Mouse (Mus musculus) liver, embryonic 14.5 days (tissue): ENCODE results near the gene 1700003F12Rik. TPM values are rescaled to one million over a fixed set of nuclear protein-coding genes. Genes with fewer than 3 reads are reported as not detected.

Experiments
- ATAC-seq: fragments of 200-750 bp; cut with Nextera tagmentation; 2 replicates; pipeline ENCODE4 v1.8.0; 2017; ENCODE audit warnings: moderate number of reproducible peaks, mild to moderate bottlenecking, moderate library complexity; ENCODE audit not compliant: insufficient read depth
- DNase-seq, 3 experiments: peaks; one replicate each; pipeline ENCODE4 v3.0.0-alpha.2; 2012 to 2013; ENCODE audit warnings: low read depth in 3 of 3, low spot score in 3 of 3
- H3K27ac ChIP-seq: fragments of 300-500 bp; sonication (generic); 2 replicates; pipeline ENCODE4 v1.5.1; 2014; ENCODE audit warnings: moderate library complexity, mild to moderate bottlenecking, control low read depth, inconsistent platforms
- H3K27me3 ChIP-seq: fragments of 300-500 bp; sonication (generic); 2 replicates; pipeline ENCODE4 v1.6.1; 2014; ENCODE audit warnings: mild to moderate bottlenecking, low read length, moderate library complexity; ENCODE audit not compliant: control insufficient read depth, insufficient read depth
- H3K36me3 ChIP-seq: fragments of 300-500 bp; sonication (generic); replicated peaks from 2 replicates; pipeline ENCODE4 v1.6.1; 2014; ENCODE audit warnings: low read depth; ENCODE audit not compliant: control insufficient read depth, insufficient read depth
- H3K4me1 ChIP-seq, 2 experiments: fragments of 200-500 bp in 1 of 2; fragments of 300-500 bp in 1 of 2; sonication (generic) in 1 of 2; replicated peaks; 2 replicates each; pipeline ENCODE4 v1.6.1; 2012 to 2014; ENCODE audit warnings: antibody characterized with exemption in 1 of 2, inconsistent platforms in 1 of 2, low read length in 1 of 2; ENCODE audit not compliant: control insufficient read depth in 2 of 2, insufficient read depth in 2 of 2
- H3K4me2 ChIP-seq: fragments of 300-500 bp; sonication (generic); 2 replicates; pipeline ENCODE4 v1.6.1; 2014; ENCODE audit warnings: low read depth, mild to moderate bottlenecking, control low read depth, moderate library complexity
- H3K4me3 ChIP-seq, 2 experiments: fragments of 200-500 bp in 1 of 2; fragments of 300-500 bp in 1 of 2; sonication (generic) in 1 of 2; 2 replicates each; pipeline ENCODE4 v1.5.1; 2012 to 2014; ENCODE audit warnings: low read depth in 2 of 2, low read length in 2 of 2, mild to moderate bottlenecking in 2 of 2, control low read depth in 1 of 2, inconsistent platforms in 1 of 2, moderate library complexity in 1 of 2; ENCODE audit not compliant: insufficient read depth in 1 of 2
- H3K9ac ChIP-seq: fragments of 300-500 bp; sonication (generic); replicated peaks from 2 replicates; pipeline ENCODE4 v1.6.1; 2014; ENCODE audit warnings: mild to moderate bottlenecking, control low read depth, moderate library complexity
- H3K9me3 ChIP-seq: fragments of 300-500 bp; sonication (generic); 2 replicates; pipeline ENCODE4 v1.6.1; 2016; ENCODE audit warnings: low read length, mixed read lengths; ENCODE audit not compliant: control insufficient read depth
- CTCF ChIP-seq: IDR thresholded peaks from 2 replicates; pipeline ENCODE4 v1.5.1; 2016; ENCODE audit warnings: antibody characterized with exemption, low read depth, control low read depth
- EP300 ChIP-seq: IDR thresholded peaks from 2 replicates; pipeline ENCODE4 v1.6.1; 2016; ENCODE audit warnings: antibody characterized with exemption, low read depth
- WGBS: fragments of 180-500 bp; shearing (Covaris S2); extraction: QIAGEN DNeasy Blood & Tissue Kit; methylation state at CpG from one replicate; pipeline ENCODE4 v1.1.7; 2014; ENCODE audit not compliant: insufficient replicate concordance; 5-methylcytosine and 5-hydroxymethylcytosine counted together
- polyA plus RNA-seq, 2 experiments: library from polyadenylated mRNA; depleted of rRNA in 1 of 2; stranded (reverse) in 1 of 2; unstranded in 1 of 2; fragments of >200 nt; fragmentation: Nextera tagmentation in 1 of 2; extraction: Ambion mirVana in 1 of 2; gene quantifications; 2 replicates each; pipeline versions ENCODE4 v1.2.1 to v1.2.3; 2012 to 2014

1700003F12Rik gene
- polyA plus RNA-seq, 2 experiments = 1.1 to 1.3 TPM

DNA sequence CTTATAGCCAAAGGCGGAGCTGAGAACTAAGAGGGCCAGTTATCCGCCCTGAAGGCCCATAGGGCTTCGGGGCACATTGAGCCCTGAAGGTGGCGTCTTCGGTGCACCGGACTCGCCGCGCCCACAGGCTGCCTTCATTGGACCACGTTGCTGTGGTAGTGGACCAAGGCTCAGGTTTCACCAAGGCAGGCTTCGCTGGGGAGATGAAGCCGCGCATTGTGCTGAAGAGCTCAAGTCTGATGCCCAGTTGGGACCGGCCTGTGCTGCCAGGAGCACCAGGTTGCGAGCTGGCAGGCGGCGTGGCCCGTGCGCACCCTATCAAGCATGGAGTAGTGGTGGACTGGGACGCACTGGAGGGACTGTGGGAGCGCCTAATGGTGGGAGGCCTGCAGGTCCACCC is 5.0 kb downstream of the 1700003F12Rik start:
- Histone ChIP-seq H3K36me3 (no peaks in the 10 kb centered on the region), H3K4me2 (peak overlapping the region; percentile 52), H3K9me3 (no peaks in the 10 kb centered on the region), H3K4me3 (no peak overlapping the region), H3K9ac (no peak overlapping the region), H3K27ac (no peak overlapping the region), H3K4me1 (peaks cover 2 to 3% of the 10 kb centered on the region in 2 experiments; a peak in 1 of 4 replicates), H3K27me3 (peaks cover 27% of the 10 kb centered on the region)
- DNase-seq = no peak
- no peak for TF ChIP-seq CTCF
- 40% methylated on average over 21 of the region's 21 CpGs for WGBS
- peak; percentile 19; the same call in 1 of the 2 replicates for ATAC-seq

GRCm38 (mm10) chr2:154552424-154552907 is 5.6 kb downstream of the 1700003F12Rik start:
- H3K9ac ChIP-seq = no peak overlapping the region

DNA sequence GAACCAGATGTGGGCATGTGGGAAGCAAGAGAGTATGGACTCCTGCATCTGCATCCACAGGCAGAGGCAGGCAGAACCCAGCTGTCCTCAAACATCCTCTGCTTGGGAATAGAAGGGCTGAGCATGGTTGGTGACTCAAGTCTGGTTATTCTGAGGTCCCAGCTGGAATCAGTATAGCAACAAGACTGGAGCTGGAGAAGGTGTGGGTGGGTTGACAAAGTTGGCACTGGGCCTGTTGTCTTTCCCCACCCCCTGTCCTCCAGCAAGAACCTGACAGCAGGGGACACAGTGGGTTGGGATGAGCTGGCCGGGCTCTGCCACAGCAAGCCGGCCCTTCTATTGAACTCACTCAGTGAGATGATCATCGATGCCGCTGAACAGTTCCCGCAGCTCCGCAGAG is 8.3 kb downstream of the 1700003F12Rik start:
- Histone ChIP-seq H3K4me3 (no peak overlapping the region), H3K9ac (no peak overlapping the region), H3K9me3 (no peaks in the 10 kb centered on the region), H3K27ac (no peak overlapping the region), H3K4me2 (no peak overlapping the region), H3K27me3 (peaks cover 17% of the 10 kb centered on the region), H3K36me3 (no peaks in the 10 kb centered on the region), H3K4me1 (peaks cover 5 to 7% of the 10 kb centered on the region in 2 experiments; a peak in 3 of 4 replicates)
- no peak for DNase-seq
- 85% methylated on average over 6 of the region's 6 CpGs for WGBS
- TF ChIP-seq CTCF (no peak), EP300 (no peak)
- no peak for ATAC-seq

More at GRCm38 (mm10) chr2:154552424-154552907, 5.6 kb downstream of the 1700003F12Rik start:
- Histone ChIP-seq H3K36me3 (no peaks in the 10 kb centered on the region), H3K9me3 (no peaks in the 10 kb centered on the region), H3K27ac (no peak overlapping the region), H3K27me3 (peaks cover 27% of the 10 kb centered on the region), H3K4me2 (peak overlapping the region; percentile 52), H3K4me1 (peaks cover 2 to 4% of the 10 kb centered on the region in 2 experiments; a peak in 1 of 4 replicates), H3K4me3 (no peak overlapping the region)
- no peak for DNase-seq
- ATAC-seq = peak; percentile 32; the same call in 1 of the 2 replicates
- WGBS = 23% methylated on average over 27 of the region's 27 CpGs
- TF ChIP-seq CTCF (peak; percentile 81), EP300 (no peak)

- Histone ChIP-seq H3K9ac (no peak overlapping the region), H3K4me1 (peaks cover 5% of the 10 kb centered on the region in 2 experiments; a peak in 3 of 4 replicates), H3K36me3 (peaks cover 12% of the 10 kb centered on the region), H3K4me2 (no peak overlapping the region), H3K9me3 (no peaks in the 10 kb centered on the region), H3K27me3 (no peaks in the 10 kb centered on the region), H3K27ac (no peak overlapping the region), H3K4me3 (no peak overlapping the region)
- DNase-seq (no peak), ATAC-seq (no peak)
- TF ChIP-seq EP300 (no peak), CTCF (no peak)
- 48% methylated on average over 5 of the region's 5 CpGs for WGBS
Measured at GRCm38 (mm10) chr2:154557184-154557832, 10.4 kb downstream of the 1700003F12Rik start.

- H3K36me3 ChIP-seq = peaks cover 23% of the 10 kb centered on the region
- TF ChIP-seq EP300 (no peak), CTCF (no peak)
- no peak within 1 kb of the TSS for H3K27ac ChIP-seq
- no peaks in the 10 kb centered on the region for H3K27me3 ChIP-seq
- DNase-seq (no peak), ATAC-seq (peak; percentile 78)
- peak within 1 kb of the TSS; percentile 5 to 39 for H3K4me3 ChIP-seq
- H3K4me1 ChIP-seq = peaks cover 4 to 5% of the 10 kb centered on the region in 2 experiments; a peak in 3 of 4 replicates
- H3K9ac ChIP-seq = peak within 1 kb of the TSS; percentile 0; the same call in 1 of the 2 replicates
- 3% methylated on average over 34 of the region's 34 CpGs for WGBS
- peak within 1 kb of the TSS; percentile 51 for H3K4me2 ChIP-seq
- no peaks in the 10 kb centered on the region for H3K9me3 ChIP-seq
Measured at GRCm38 (mm10) chr2:154558264-154559039, 11.6 kb downstream of the 1700003F12Rik start, which contains the start of gene Necab3. Gene Necab3, minus strand, starts transcription at chr2:154558890.
